Mouse (Mus musculus): ENCODE measurements at regions not wholly inside any gene's neighbourhood (a gene's known extent, or its start where the extent isn't known, plus 50 kb on each side); places are given as distances from the start of the nearest gene placed in this dataset.
"Not testable (repeated sequence)": the region's sequence is repeated elsewhere in the genome, so short reads cannot be mapped to it uniquely, and the experiment has no call there.

GRCm38 (mm10) chr4:38334529-38335149 lies 1115.5 kb upstream of the 1700009N14Rik start:
- Histone ChIP-seq H3K9me3 (ENCODE audit: low read length) (no peaks in the 10 kb centered on the region), H3K4me1 (replicated peaks; ENCODE audit: low read depth, low read length) (no peaks in the 10 kb centered on the region), H3K36me3 (ENCODE audit: insufficient read depth, low read length) (no peaks in the 10 kb centered on the region), H3K27me3 (ENCODE audit: insufficient read depth, low read length) (no peaks in the 10 kb centered on the region), H3K4me3 (replicated peaks; ENCODE audit: low read length) (no peak overlapping the region)
- TF ChIP-seq POU5F1 (IDR thresholded peaks at IDR 0.05; ENCODE audit: borderline replicate concordance, low read length) (no peak), NANOG (IDR thresholded peaks at IDR 0.05; ENCODE audit: borderline replicate concordance, low read length) (no peak), CTCF (conservative IDR thresholded peaks at IDR 0.05; ENCODE audit: low read length) (no peak)

- no peak overlapping the region for H3K4me3 ChIP-seq (replicated peaks; ENCODE audit: low read length)
- no peaks in the 10 kb centered on the region for H3K9me3 ChIP-seq (ENCODE audit: low read length)
- H3K27me3 ChIP-seq (ENCODE audit: insufficient read depth, low read length) = no peaks in the 10 kb centered on the region
- TF ChIP-seq CTCF (conservative IDR thresholded peaks at IDR 0.05; ENCODE audit: low read length) (no peak), POU5F1 (IDR thresholded peaks at IDR 0.05; ENCODE audit: borderline replicate concordance, low read length) (no peak), NANOG (IDR thresholded peaks at IDR 0.05; ENCODE audit: borderline replicate concordance, low read length) (no peak)
- H3K4me1 ChIP-seq (replicated peaks; ENCODE audit: low read depth, low read length) = no peaks in the 10 kb centered on the region
- H3K36me3 ChIP-seq (ENCODE audit: insufficient read depth, low read length) = no peaks in the 10 kb centered on the region
These were observed 1114.9 kb upstream of the 1700009N14Rik start for GRCm38 (mm10) chr4:38335156-38335555.

GRCm38 (mm10) chr4:38371047-38371446 lies 1079.0 kb upstream of the 1700009N14Rik start:
- Histone ChIP-seq H3K4me3 (replicated peaks; ENCODE audit: low read length) (no peak overlapping the region), H3K27me3 (ENCODE audit: insufficient read depth, low read length) (no peaks in the 10 kb centered on the region), H3K36me3 (ENCODE audit: insufficient read depth, low read length) (no peaks in the 10 kb centered on the region), H3K4me1 (replicated peaks; ENCODE audit: low read depth, low read length) (peaks cover 17% of the 10 kb centered on the region), H3K9me3 (ENCODE audit: low read length) (no peaks in the 10 kb centered on the region)
- peak; percentile 91 for TF ChIP-seq NANOG (IDR thresholded peaks at IDR 0.05; ENCODE audit: borderline replicate concordance, low read length)
- no peak for TF ChIP-seq POU5F1 (IDR thresholded peaks at IDR 0.05; ENCODE audit: borderline replicate concordance, low read length)

GRCm38 (mm10) chr4:38381916-38382315 lies 1068.2 kb upstream of the 1700009N14Rik start:
- no peak for TF ChIP-seq POU5F1 (IDR thresholded peaks at IDR 0.05; ENCODE audit: borderline replicate concordance, low read length)
- TF ChIP-seq CTCF (conservative IDR thresholded peaks at IDR 0.05; ENCODE audit: low read length) = no peak
- TF ChIP-seq NANOG (IDR thresholded peaks at IDR 0.05; ENCODE audit: borderline replicate concordance, low read length) = no peak

GRCm38 (mm10) chr4:38396635-38397034 lies 1053.5 kb upstream of the 1700009N14Rik start:
- no peaks in the 10 kb centered on the region for H3K36me3 ChIP-seq (ENCODE audit: insufficient read depth, low read length)
- H3K4me3 ChIP-seq (replicated peaks; ENCODE audit: low read length) = no peak overlapping the region
- H3K4me1 ChIP-seq (replicated peaks; ENCODE audit: low read depth, low read length) = no peaks in the 10 kb centered on the region
- H3K9me3 ChIP-seq (ENCODE audit: low read length) = no peaks in the 10 kb centered on the region
- TF ChIP-seq POU5F1 (IDR thresholded peaks at IDR 0.05; ENCODE audit: borderline replicate concordance, low read length) = no peak
- TF ChIP-seq CTCF (conservative IDR thresholded peaks at IDR 0.05; ENCODE audit: low read length) = no peak
- TF ChIP-seq NANOG (IDR thresholded peaks at IDR 0.05; ENCODE audit: borderline replicate concordance, low read length) = no peak
- H3K27me3 ChIP-seq (ENCODE audit: insufficient read depth, low read length) = no peaks in the 10 kb centered on the region

More at GRCm38 (mm10) chr4:38381916-38382315, 1068.2 kb upstream of the 1700009N14Rik start:
- Histone ChIP-seq H3K36me3 (ENCODE audit: insufficient read depth, low read length) (no peaks in the 10 kb centered on the region), H3K4me1 (replicated peaks; ENCODE audit: low read depth, low read length) (no peaks in the 10 kb centered on the region), H3K4me3 (replicated peaks; ENCODE audit: low read length) (no peak overlapping the region), H3K27me3 (ENCODE audit: insufficient read depth, low read length) (no peaks in the 10 kb centered on the region), H3K9me3 (ENCODE audit: low read length) (peaks cover 7% of the 10 kb centered on the region)

- not testable (repeated sequence) for H3K4me1 ChIP-seq (replicated peaks; ENCODE audit: low read depth, low read length); H3K36me3 ChIP-seq (ENCODE audit: insufficient read depth, low read length); H3K27me3 ChIP-seq (ENCODE audit: insufficient read depth, low read length); H3K4me3 ChIP-seq (replicated peaks; ENCODE audit: low read length)
- peaks cover 26% of the 10 kb centered on the region for H3K9me3 ChIP-seq (ENCODE audit: low read length)
These were observed 1014.8 kb upstream of the 1700009N14Rik start for GRCm38 (mm10) chr4:38435326-38435725.

- Histone ChIP-seq H3K4me1 (replicated peaks; ENCODE audit: low read depth, low read length) (no peaks in the 10 kb centered on the region), H3K4me3 (replicated peaks; ENCODE audit: low read length) (no peak overlapping the region), H3K9me3 (ENCODE audit: low read length) (no peaks in the 10 kb centered on the region), H3K27me3 (ENCODE audit: insufficient read depth, low read length) (no peaks in the 10 kb centered on the region), H3K36me3 (ENCODE audit: insufficient read depth, low read length) (no peaks in the 10 kb centered on the region)
- TF ChIP-seq NANOG (IDR thresholded peaks at IDR 0.05; ENCODE audit: borderline replicate concordance, low read length) (no peak), CTCF (conservative IDR thresholded peaks at IDR 0.05; ENCODE audit: low read length) (no peak), POU5F1 (IDR thresholded peaks at IDR 0.05; ENCODE audit: borderline replicate concordance, low read length) (no peak)
These were observed 988.5 kb upstream of the 1700009N14Rik start for GRCm38 (mm10) chr4:38461473-38462194.

GRCm38 (mm10) chr4:38498271-38498670 lies 951.8 kb upstream of the 1700009N14Rik start:
- no peak overlapping the region for H3K4me3 ChIP-seq (replicated peaks; ENCODE audit: low read length)
- no peaks in the 10 kb centered on the region for H3K9me3 ChIP-seq (ENCODE audit: low read length)
- no peaks in the 10 kb centered on the region for H3K36me3 ChIP-seq (ENCODE audit: insufficient read depth, low read length)
- H3K27me3 ChIP-seq (ENCODE audit: insufficient read depth, low read length) = no peaks in the 10 kb centered on the region
- no peaks in the 10 kb centered on the region for H3K4me1 ChIP-seq (replicated peaks; ENCODE audit: low read depth, low read length)
- TF ChIP-seq POU5F1 (IDR thresholded peaks at IDR 0.05; ENCODE audit: borderline replicate concordance, low read length) (no peak), CTCF (conservative IDR thresholded peaks at IDR 0.05; ENCODE audit: low read length) (no peak), NANOG (IDR thresholded peaks at IDR 0.05; ENCODE audit: borderline replicate concordance, low read length) (no peak)

- Histone ChIP-seq H3K27me3 (ENCODE audit: insufficient read depth, low read length) (no peaks in the 10 kb centered on the region), H3K4me3 (replicated peaks; ENCODE audit: low read length) (no peak overlapping the region), H3K4me1 (replicated peaks; ENCODE audit: low read depth, low read length) (no peaks in the 10 kb centered on the region), H3K9me3 (ENCODE audit: low read length) (peaks cover 20% of the 10 kb centered on the region), H3K36me3 (ENCODE audit: insufficient read depth, low read length) (no peaks in the 10 kb centered on the region)
- TF ChIP-seq CTCF (conservative IDR thresholded peaks at IDR 0.05; ENCODE audit: low read length) (no peak), NANOG (IDR thresholded peaks at IDR 0.05; ENCODE audit: borderline replicate concordance, low read length) (no peak), POU5F1 (IDR thresholded peaks at IDR 0.05; ENCODE audit: borderline replicate concordance, low read length) (no peak)
These were observed 944.2 kb upstream of the 1700009N14Rik start for GRCm38 (mm10) chr4:38505875-38506274.

All from E14TG2a.4 (cell line).